In genomic region chr5:141240841-141241543, GRCm38 (mm10) we compare ENCODE assay signal across 9 mouse cellular contexts. TPM values are rescaled to one million over a fixed set of nuclear protein-coding genes. Genes with fewer than 3 reads are reported as not detected.
DNase-seq lines count a peak whose midpoint lies in the region; ATAC-seq lines count a peak whose summit lies in the region.
"Had no signal": no experiment of that assay in that cellular context is flagged by ENCODE, and none has a peak within 500 bp of the region (broad histone marks: within the 10 kb centered on the region; RNA-seq: fewer than 3 reads in every experiment).

Sdk1 (plus strand) TSS chr5:141241490.

- H3K4me3 ChIP-seq in hindbrain, embryonic 13.5 days: peak within 1 kb of the TSS; percentile 73

- H3K27ac ChIP-seq in hindbrain, embryonic 13.5 days: peak within 1 kb of the TSS; percentile 73
- H3K27ac ChIP-seq: macrophage had no signal

- H3K36me3 ChIP-seq in hindbrain, embryonic 13.5 days: no peaks in the 10 kb centered on the region

- peaks cover 63% of the 10 kb centered on the region for H3K27me3 ChIP-seq in hindbrain, embryonic 13.5 days

- under 1% methylated on average over 63 of the region's 77 CpGs for WGBS in hindbrain, embryonic 13.5 days

- ATAC-seq in hindbrain, embryonic 13.5 days (ENCODE audit: low FRiP score): peak; percentile 94

- peak within 1 kb of the TSS; percentile 81 for H3K9ac ChIP-seq in hindbrain, embryonic 13.5 days

- H3K9me3 ChIP-seq in hindbrain, embryonic 13.5 days: no peaks in the 10 kb centered on the region

- peak; percentile 78 for DNase-seq in WW6 (ENCODE audit: low read depth, low spot score)
- DNase-seq in cerebellum, postnatal 14 days: peak; percentile 98 to 99
- DNase-seq in frontal cortex, postnatal 36 days (ENCODE audit: low spot score in 2 of 2): peak; percentile 91 to 92
- DNase-seq in layer of hippocampus, postnatal 14 days (ENCODE audit: low spot score in 2 of 2): peak; percentile 93 to 95
- DNase-seq in lung, postnatal 10 days: peak; percentile 97
- peak; percentile 73 for DNase-seq in retina, adult 2 months (ENCODE audit: low read depth, low spot score)
- peak; percentile 94 for DNase-seq in thymus, postnatal 14 days

- H3K4me2 ChIP-seq in hindbrain, embryonic 13.5 days: peak within 1 kb of the TSS; percentile 98

- peaks cover 41% of the 10 kb centered on the region for H3K4me1 ChIP-seq in hindbrain, embryonic 13.5 days (replicated peaks)

RNA-seq across cellular contexts. Expression of gene Sdk1, which starts in this region (rescaled TPM):
- 1.8 and 1.9 TPM in 2 replicates for polyA plus RNA-seq in hindbrain, embryonic 13.5 days (2015; fragmentation: Nextera tagmentation; extraction: Ambion mirVana)
- total RNA-seq in layer of hippocampus, postnatal 14 days (2021): 10 to 100 TPM in 1 of 2 experiments, 1 to 10 TPM in 1; 9.9 to 10.6 TPM
- polyA plus RNA-seq: macrophage had no signal

Comparison
In these comparisons a context has a peak if more than half of its experiments do, and no peak if none do; other contexts are left out.
1. Peak in every context shown above with its lines: DNase-seq, ATAC-seq, H3K4me3 ChIP-seq and H3K27ac ChIP-seq.